Mouse (Mus musculus): Measurements from ENCODE around the gene Mrpl12.
A peak's percentile ranks its signal among the peaks of the same experiment; 100 is the strongest.

Gene Mrpl12

GRCm38 (mm10) chr11:120484265-120484981, at the start of gene Mrpl12:
Gene Mrpl12, plus strand, starts transcription at chr11:120484613.
- DNase-seq (ENCODE audit: inconsistent age in 2 of 2, low spot score in 1 of 2): peak; percentile 91 to 97

DNA sequence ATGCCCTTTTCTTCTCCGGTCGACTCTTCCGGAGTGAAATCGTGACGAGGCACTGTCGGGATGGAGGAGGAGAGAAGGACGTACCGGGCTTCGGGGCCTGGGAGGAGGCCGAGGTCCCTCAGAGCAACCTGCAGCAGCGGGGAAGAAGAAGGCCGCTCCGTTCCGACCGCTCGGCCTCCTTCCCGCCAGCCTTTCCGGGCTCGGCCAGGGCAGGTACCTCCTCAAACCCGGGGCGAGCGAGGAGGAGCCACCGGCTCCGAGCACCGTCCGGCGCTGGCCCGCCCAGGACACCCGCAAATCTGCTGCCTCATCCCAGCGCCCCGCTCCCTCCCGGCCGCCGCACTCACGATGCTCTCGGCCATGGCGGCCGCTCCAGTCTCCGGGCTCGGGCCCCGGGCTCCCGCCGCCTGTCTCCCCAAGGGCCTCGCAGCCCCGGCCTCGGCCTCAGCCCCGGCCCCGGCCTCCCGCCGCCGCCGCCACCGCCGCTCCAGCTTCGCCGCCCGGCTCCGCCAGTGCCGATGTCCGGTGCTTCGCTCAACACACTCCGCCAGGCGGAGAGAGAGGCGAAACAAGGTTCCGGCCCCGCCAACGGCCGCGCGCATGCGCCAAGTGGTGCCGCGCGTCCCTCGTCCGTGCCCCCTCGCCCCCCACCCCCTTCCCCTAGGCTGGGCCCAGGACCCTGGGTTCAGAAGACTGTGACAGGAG, 47.1 kb upstream of the Mrpl12 start, which contains the start of gene Nploc4:
Nploc4 (minus strand) TSS at position 557 of the 705 bp plus-strand sequence.
- DNase-seq (ENCODE audit: inconsistent age in 2 of 2, low spot score in 1 of 2): peak; percentile 88 to 97

DNA sequence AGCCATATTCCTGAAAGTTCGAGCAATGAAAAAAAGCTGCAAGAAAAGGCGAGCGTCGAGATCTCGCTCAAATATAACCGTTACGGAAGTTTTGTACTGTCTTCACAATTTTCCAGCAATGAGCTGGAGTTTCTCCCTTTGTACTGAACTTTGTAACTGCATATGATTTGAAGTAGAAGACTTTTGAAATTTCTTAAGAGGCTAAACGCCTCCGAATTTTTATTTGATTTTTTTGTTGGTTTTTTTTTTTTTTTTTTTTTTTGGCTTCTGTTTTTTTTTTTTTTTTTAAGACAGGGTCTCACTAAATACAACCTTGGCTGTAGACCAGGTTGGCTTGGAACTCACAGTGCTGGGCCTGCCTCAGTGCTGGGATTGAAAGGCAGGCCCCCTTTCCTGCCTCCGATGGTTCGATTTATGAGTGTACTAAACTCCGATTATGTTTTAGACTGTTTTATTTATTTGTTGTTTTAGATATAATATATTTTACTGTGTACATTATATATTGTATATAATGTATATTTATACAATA, 46.5 kb upstream of the Mrpl12 start:
- no peak for DNase-seq (ENCODE audit: inconsistent age in 2 of 2, low spot score in 1 of 2)

DNA sequence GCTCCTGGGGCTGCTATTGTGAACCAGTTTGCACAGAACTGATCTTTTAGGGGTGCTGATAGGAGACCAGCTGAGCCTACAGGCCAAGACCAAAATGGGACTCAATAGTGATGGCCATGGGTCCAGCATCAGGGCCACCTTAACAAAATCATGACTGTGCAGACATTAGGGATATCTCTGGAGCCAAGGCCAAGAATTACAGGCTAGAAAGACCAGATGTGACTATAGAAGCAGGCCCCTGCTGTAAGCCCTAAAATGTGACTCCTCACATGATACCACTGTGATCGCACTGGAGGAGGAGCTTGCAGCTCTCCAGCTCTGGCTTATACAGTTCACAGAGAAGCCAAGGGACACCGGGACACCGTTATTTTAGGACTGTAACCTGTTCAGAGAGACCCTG, 42.1 kb upstream of the Mrpl12 start, which contains the start of gene Tspan10:
Tspan10 (plus strand) TSS at position 301 of the 400 bp plus-strand sequence.
- no peak for DNase-seq (ENCODE audit: inconsistent age in 2 of 2, low spot score in 1 of 2)

DNA sequence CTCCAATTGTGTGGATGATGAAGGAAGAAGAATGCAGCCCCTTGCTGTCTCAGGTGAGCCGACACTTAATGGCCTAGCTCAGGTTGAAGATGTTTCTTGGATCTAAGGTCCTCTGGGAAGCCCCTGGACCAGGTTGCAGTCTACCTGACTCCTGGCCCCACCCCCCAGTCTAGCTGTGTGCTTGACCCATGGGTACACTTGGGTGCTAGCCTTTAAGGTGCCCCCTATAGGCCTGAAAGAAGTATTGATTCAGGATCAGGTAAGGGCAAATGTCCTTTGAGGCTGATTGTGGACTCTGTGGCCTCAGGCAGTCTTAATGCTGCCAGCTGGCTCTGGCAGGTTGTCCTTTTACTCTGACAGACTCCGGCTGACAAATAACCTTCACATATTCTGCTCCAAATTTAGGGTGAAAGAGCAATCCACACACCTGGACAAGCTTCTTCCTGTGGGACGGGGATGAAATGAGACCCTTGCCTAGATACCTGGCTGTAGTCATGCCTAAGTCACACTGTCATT, 41.6 kb upstream of the Mrpl12 start:
- DNase-seq (ENCODE audit: inconsistent age in 2 of 2, low spot score in 1 of 2): no peak

- DNase-seq (ENCODE audit: inconsistent age in 2 of 2, low spot score in 1 of 2): no peak
Measured at GRCm38 (mm10) chr11:120444106-120444505, 40.3 kb upstream of the Mrpl12 start.

DNA sequence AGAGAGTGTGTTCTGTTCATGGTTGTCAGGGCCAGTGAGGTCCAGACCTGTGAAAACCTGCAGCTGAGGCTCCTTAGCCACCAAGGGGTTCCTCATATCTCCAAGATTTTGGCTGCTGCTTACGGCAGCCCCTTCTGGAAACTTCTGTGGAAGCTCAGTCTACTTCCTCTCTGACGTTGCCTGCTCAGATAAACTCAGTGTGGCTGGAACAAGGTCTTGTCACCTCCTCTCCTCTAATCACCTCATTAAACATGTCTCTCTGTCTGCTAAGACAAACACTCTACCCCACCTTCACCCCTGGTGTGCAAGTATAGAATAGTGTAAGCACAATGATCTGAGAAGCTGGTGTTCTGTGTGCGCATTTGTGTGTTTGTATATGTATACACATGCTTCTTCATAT, 38.9 kb upstream of the Mrpl12 start:
- DNase-seq (ENCODE audit: inconsistent age in 2 of 2, low spot score in 1 of 2): no peak

DNA sequence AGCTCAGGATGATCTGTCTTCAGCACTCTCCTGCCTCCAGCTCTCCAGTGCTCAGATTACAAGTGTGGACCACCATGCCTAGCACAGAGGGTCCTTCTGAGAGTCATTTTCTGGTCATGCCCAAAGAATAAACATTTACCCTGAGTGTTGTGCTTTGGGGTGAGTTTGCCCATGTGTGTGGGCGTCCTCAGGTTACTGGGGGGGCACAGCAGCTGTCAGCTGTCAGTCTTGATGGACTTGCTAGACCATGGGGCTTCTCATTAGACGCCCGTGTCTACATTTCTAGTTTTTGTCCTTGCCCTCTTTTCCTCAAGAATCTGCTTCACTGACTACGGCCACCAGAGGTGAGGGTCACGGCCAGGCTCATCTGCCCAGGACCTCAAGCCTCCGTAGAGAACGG, 37.2 kb upstream of the Mrpl12 start:
- DNase-seq (ENCODE audit: inconsistent age in 2 of 2, low spot score in 1 of 2): no peak

DNA sequence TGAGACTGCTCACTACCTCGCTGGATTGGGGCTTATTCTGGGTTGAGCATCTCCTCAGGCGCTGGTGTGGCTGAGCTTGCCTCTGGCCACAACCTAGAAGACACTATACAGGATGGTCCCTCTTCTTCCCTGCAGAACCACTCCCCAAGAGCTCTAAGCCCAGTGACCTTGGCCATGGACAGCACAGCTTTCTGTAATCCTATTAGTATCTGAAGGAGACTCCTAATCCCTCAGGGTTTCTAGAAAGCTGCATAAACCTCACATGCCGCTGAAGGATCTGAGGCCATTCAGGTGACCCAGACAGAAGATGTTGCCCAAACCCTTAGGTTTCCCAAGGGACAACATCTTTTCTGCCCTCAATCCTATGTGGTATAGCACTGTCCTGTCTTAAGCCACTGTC, 32.2 kb upstream of the Mrpl12 start:
- no peak for DNase-seq (ENCODE audit: inconsistent age in 2 of 2, low spot score in 1 of 2)

DNA sequence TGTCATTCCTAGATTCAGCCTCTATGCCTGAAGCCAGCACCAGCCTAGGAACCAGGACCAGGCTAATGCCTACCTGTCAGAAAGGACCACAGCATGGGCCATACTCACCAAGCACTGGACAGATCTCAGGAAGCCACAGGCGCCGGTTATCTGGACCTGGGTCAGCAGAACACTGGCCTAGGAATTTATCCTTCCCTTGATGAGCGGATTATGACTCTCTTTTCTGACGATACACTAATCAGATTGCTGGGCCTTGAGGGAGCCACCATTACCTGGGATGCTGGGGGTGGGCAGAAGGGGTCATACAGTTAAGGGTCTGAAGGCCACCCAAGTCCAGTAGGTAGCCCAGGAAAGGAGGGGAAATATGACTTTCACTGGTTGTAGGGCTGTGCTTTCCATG, 31.1 kb upstream of the Mrpl12 start, which contains the start of gene Pde6g:
Pde6g (minus strand) TSS at position 195 of the 400 bp plus-strand sequence.
- DNase-seq (ENCODE audit: inconsistent age in 2 of 2, low spot score in 1 of 2): no peak

DNA sequence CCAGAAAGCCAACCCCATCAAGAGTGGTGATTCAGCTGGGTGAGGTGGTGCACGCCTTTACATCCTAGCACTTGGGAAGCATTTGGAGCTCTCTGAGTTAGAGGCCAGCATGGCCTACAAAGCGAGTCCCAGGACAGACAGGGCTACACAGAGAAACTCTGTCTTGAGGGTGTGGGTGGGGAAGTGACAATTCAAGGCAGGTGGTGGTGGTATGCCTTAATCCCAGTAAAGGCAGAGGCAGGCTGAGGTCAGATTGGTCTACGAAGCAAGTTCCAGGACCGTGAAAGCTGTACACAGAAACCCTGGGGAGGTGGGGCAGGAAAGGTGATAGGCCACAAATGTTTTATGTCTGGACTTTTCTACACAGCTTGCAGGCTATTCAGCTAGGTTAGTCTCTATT, 29.4 kb upstream of the Mrpl12 start:
- DNase-seq (ENCODE audit: inconsistent age in 2 of 2, low spot score in 1 of 2): no peak

DNA sequence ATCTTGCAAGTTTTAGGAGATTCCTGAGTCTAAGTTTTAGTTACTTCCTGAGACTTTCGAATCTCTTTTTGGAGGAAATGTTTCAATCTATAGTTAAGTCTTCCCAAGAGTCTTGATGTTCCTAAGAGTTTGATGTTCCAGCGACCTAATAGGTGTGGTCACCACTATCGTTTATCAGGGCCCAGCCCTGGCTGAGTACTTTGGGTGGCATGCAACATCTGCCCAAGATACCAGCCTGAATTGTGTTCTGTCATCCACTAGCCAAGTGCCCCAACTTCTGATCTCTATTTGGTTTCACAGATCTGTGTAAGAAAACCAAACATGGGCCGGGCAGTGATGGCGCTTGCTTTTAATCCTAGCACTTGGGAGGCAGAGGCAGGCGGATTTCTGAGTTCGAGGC, 29.0 kb upstream of the Mrpl12 start:
- no peak for DNase-seq (ENCODE audit: inconsistent age in 2 of 2, low spot score in 1 of 2)

DNA sequence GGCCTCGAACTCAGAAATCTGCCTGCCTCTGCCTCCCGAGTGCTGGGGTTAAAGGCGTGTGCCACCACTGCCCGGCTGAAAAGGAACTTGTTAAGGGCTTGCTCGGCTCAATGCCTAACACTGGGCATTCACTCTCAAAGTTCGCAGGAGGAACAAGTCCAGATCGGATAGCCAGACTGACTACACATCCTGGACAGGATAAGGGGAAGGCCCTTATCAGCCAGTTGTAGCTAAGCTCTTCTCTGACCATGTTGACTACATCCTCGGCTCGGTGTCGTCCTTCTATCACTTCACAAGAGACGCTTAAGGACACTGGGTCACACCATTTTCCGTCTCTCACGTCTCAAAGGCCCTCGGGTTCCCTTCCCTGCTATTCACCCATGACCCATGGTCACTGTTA, 27.0 kb upstream of the Mrpl12 start:
- DNase-seq (ENCODE audit: inconsistent age in 2 of 2, low spot score in 1 of 2): no peak

GRCm38 (mm10) chr11:120457772-120458751, 26.4 kb upstream of the Mrpl12 start, which contains the start of the genes Oxld1 and Ccdc137:
Gene Oxld1, minus strand, starts transcription at chr11:120458068.
Gene Ccdc137, plus strand, starts transcription at chr11:120458115.
- DNase-seq (ENCODE audit: inconsistent age in 2 of 2, low spot score in 1 of 2): peak; percentile 81 to 94

GRCm38 (mm10) chr11:120458847-120459597, 25.4 kb upstream of the Mrpl12 start:
- no peak for DNase-seq (ENCODE audit: inconsistent age in 2 of 2, low spot score in 1 of 2)

- no peak for DNase-seq (ENCODE audit: inconsistent age in 2 of 2, low spot score in 1 of 2)
Measured at GRCm38 (mm10) chr11:120463536-120463935, 20.9 kb upstream of the Mrpl12 start.

DNA sequence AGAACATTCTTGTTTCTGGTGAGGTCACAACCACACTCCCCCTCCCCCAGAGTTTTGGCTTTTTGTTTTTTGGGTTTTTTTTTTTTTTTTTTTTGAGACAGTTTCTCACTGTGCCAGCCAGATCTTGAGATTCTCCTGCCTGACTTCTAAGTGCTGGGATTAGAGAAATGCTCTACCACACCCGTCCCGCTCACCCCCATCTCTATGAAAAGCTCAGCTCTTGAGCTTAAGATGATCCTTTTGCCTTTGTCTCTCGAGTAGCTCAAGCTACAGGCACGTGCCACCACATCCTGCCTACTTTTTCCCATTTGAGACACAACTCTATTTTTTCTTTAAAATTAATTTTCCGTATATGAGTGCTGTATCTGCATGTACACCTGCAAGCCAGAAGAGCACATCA, 20.0 kb upstream of the Mrpl12 start:
- no peak for DNase-seq (ENCODE audit: inconsistent age in 2 of 2, low spot score in 1 of 2)

GRCm38 (mm10) chr11:120465521-120465920, 18.9 kb upstream of the Mrpl12 start:
- no peak for DNase-seq (ENCODE audit: inconsistent age in 2 of 2, low spot score in 1 of 2)

- DNase-seq (ENCODE audit: inconsistent age in 2 of 2, low spot score in 1 of 2): peak; percentile 95 to 96
Measured at GRCm38 (mm10) chr11:120467051-120467735, 17.2 kb upstream of the Mrpl12 start, which contains the start of gene Arl16. Gene Arl16, minus strand, starts transcription at chr11:120467607.

All from adrenal gland, adult (tissue).